Mouse (Mus musculus) heart, embryonic 15.5 days (tissue): ENCODE measurements around the gene Colgalt2. TPM values are rescaled to one million over a fixed set of nuclear protein-coding genes. Genes with fewer than 3 reads are reported as not detected.

Experiments used
- ATAC-seq: fragments of 200-750 bp; cut with Nextera tagmentation; replicated peaks from 2 replicates; pipeline ENCODE4 v1.8.0; 2017; ENCODE audit warnings: low read depth, moderate TSS enrichment; ENCODE audit not compliant: insufficient number of reproducible peaks, insufficient read depth, low FRiP score
- H3K27ac ChIP-seq: fragments of 300-500 bp; sonication (generic); 2 replicates; pipeline ENCODE4 v1.5.1; 2015; ENCODE audit warnings: mild to moderate bottlenecking, inconsistent platforms
- H3K27me3 ChIP-seq: fragments of 300-500 bp; sonication (generic); 2 replicates; pipeline ENCODE4 v1.6.1; 2015; ENCODE audit warnings: inconsistent platforms
- H3K36me3 ChIP-seq: fragments of 300-500 bp; sonication (generic); 2 replicates; pipeline ENCODE4 v1.6.1; 2015; ENCODE audit warnings: mild to moderate bottlenecking, inconsistent platforms
- H3K4me1 ChIP-seq: fragments of 300-500 bp; sonication (generic); replicated peaks from 2 replicates; pipeline ENCODE4 v1.6.1; 2015; ENCODE audit warnings: inconsistent platforms
- H3K4me2 ChIP-seq: fragments of 300-500 bp; sonication (generic); 2 replicates; pipeline ENCODE4 v1.6.1; 2015; ENCODE audit warnings: inconsistent platforms, mild to moderate bottlenecking, moderate library complexity
- H3K4me3 ChIP-seq: fragments of 300-500 bp; sonication (generic); 2 replicates; pipeline ENCODE4 v1.5.1; 2015; ENCODE audit warnings: mild to moderate bottlenecking, inconsistent platforms
- H3K9ac ChIP-seq: fragments of 300-500 bp; sonication (generic); 2 replicates; pipeline ENCODE4 v1.6.1; 2015; ENCODE audit warnings: mild to moderate bottlenecking, inconsistent platforms
- H3K9me3 ChIP-seq: fragments of 300-500 bp; sonication (generic); replicated peaks from 2 replicates; pipeline ENCODE4 v1.6.1; 2016; ENCODE audit warnings: inconsistent platforms
- WGBS: fragments of 180-500 bp; shearing (Covaris S2); methylation state at CpG from one replicate; pipeline ENCODE4 v1.1.7; 2015; ENCODE audit warnings: mixed read lengths; 5-methylcytosine and 5-hydroxymethylcytosine counted together
- polyA plus RNA-seq: library from polyadenylated mRNA; unstranded; fragments of >200 nt; fragmentation: Nextera tagmentation; extraction: Ambion mirVana; gene quantifications from 2 replicates; pipeline ENCODE4 v1.2.1, GENCODE M21; 2015

The Colgalt2 gene
- polyA plus RNA-seq, 1 experiment from 2014 or later = 1.8 TPM

- Histone ChIP-seq H3K36me3 (no peaks in the 10 kb centered on the region), H3K27ac (no peak overlapping the region), H3K4me3 (no peak overlapping the region), H3K27me3 (0 out of 2 replicates have a peak, but pooled peaks cover 3% of the 10 kb centered on the region), H3K9me3 (no peaks in the 10 kb centered on the region; the same call in 1 of the 2 replicates), H3K4me1 (no peaks in the 10 kb centered on the region; the same call in 1 of the 2 replicates), H3K4me2 (no peak overlapping the region), H3K9ac (no peak overlapping the region)
- WGBS = 76% methylated on average over 4 of the region's 4 CpGs
- no peak for ATAC-seq
Measured at GRCm38 (mm10) chr1:152394956-152395515, 4.6 kb upstream of the Colgalt2 start.

GRCm38 (mm10) chr1:152398708-152399107 is 922 bp upstream of the Colgalt2 start:
- ATAC-seq = no peak
- Histone ChIP-seq H3K27me3 (0 out of 2 replicates have a peak, but pooled peaks cover 3% of the 10 kb centered on the region), H3K9ac (no peak overlapping the region)

GRCm38 (mm10) chr1:152400556-152401540 is 1.2 kb downstream of the Colgalt2 start:
- H3K9me3 ChIP-seq = no peaks in the 10 kb centered on the region; the same call in 1 of the 2 replicates
- 0 out of 2 replicates have a peak, but pooled peaks cover 3% of the 10 kb centered on the region for H3K27me3 ChIP-seq
- no peaks in the 10 kb centered on the region for H3K36me3 ChIP-seq
- peak overlapping the region; percentile 75 for H3K9ac ChIP-seq
- no peak for ATAC-seq
- H3K27ac ChIP-seq = no peak overlapping the region
- peaks cover 11% of the 10 kb centered on the region for H3K4me1 ChIP-seq
- peak overlapping the region; percentile 83 for H3K4me3 ChIP-seq
- H3K4me2 ChIP-seq = peak overlapping the region; percentile 87
- 23% methylated on average over 14 of the region's 14 CpGs for WGBS

More at GRCm38 (mm10) chr1:152398708-152399107, 922 bp upstream of the Colgalt2 start:
- 75% methylated on average over 1 of the region's 1 CpGs for WGBS
- Histone ChIP-seq H3K27ac (no peak overlapping the region), H3K4me1 (peaks cover 11% of the 10 kb centered on the region), H3K36me3 (no peaks in the 10 kb centered on the region), H3K4me2 (no peak overlapping the region), H3K4me3 (no peak overlapping the region), H3K9me3 (no peaks in the 10 kb centered on the region; the same call in 1 of the 2 replicates)

GRCm38 (mm10) chr1:152407021-152407946 is 7.7 kb downstream of the Colgalt2 start:
- Histone ChIP-seq H3K27me3 (no peaks in the 10 kb centered on the region), H3K4me3 (peak overlapping the region; percentile 26)
- WGBS = 32% methylated on average over 22 of the region's 22 CpGs

GRCm38 (mm10) chr1:152409356-152409755 is 9.7 kb downstream of the Colgalt2 start:
- ATAC-seq = no peak
- Histone ChIP-seq H3K27ac (no peak overlapping the region), H3K27me3 (no peaks in the 10 kb centered on the region), H3K9me3 (no peaks in the 10 kb centered on the region), H3K9ac (no peak overlapping the region), H3K4me1 (0 out of 2 replicates have a peak, but pooled peaks cover 5% of the 10 kb centered on the region), H3K36me3 (no peaks in the 10 kb centered on the region), H3K4me3 (no peak overlapping the region), H3K4me2 (no peak overlapping the region)
- WGBS = 72% methylated on average over 4 of the region's 4 CpGs

More at GRCm38 (mm10) chr1:152407021-152407946, 7.7 kb downstream of the Colgalt2 start:
- 0 out of 2 replicates have a peak, but pooled peaks cover 5% of the 10 kb centered on the region for H3K4me1 ChIP-seq
- H3K36me3 ChIP-seq = no peaks in the 10 kb centered on the region
- no peak for ATAC-seq
- H3K9ac ChIP-seq = no peak overlapping the region
- no peaks in the 10 kb centered on the region for H3K9me3 ChIP-seq
- peak overlapping the region; percentile 55 for H3K4me2 ChIP-seq
- no peak overlapping the region for H3K27ac ChIP-seq

GRCm38 (mm10) chr1:152410657-152411056 is 11.0 kb downstream of the Colgalt2 start:
- ATAC-seq = no peak
- Histone ChIP-seq H3K9ac (no peak overlapping the region), H3K4me2 (no peak overlapping the region), H3K36me3 (no peaks in the 10 kb centered on the region), H3K27me3 (no peaks in the 10 kb centered on the region), H3K9me3 (no peaks in the 10 kb centered on the region), H3K4me1 (peaks cover 8% of the 10 kb centered on the region; the same call in 1 of the 2 replicates), H3K27ac (no peak overlapping the region), H3K4me3 (no peak overlapping the region)
- WGBS = 79% methylated on average over 3 of the region's 3 CpGs

- no peak for ATAC-seq
- 92% methylated on average over 2 of the region's 2 CpGs for WGBS
Measured at GRCm38 (mm10) chr1:152413116-152413515, 13.5 kb downstream of the Colgalt2 start.

GRCm38 (mm10) chr1:152413961-152414360 is 14.3 kb downstream of the Colgalt2 start:
- peaks cover 27% of the 10 kb centered on the region for H3K4me1 ChIP-seq
- no peak overlapping the region for H3K9ac ChIP-seq
- H3K27me3 ChIP-seq = no peaks in the 10 kb centered on the region
- H3K27ac ChIP-seq = no peak overlapping the region
- H3K4me2 ChIP-seq = no peak overlapping the region
- no peak for ATAC-seq
- no peak overlapping the region for H3K4me3 ChIP-seq
- no peaks in the 10 kb centered on the region for H3K36me3 ChIP-seq
- 60% methylated on average over 1 of the region's 1 CpGs for whole genome bisulfite sequencing
- no peaks in the 10 kb centered on the region for H3K9me3 ChIP-seq

More at GRCm38 (mm10) chr1:152413116-152413515, 13.5 kb downstream of the Colgalt2 start:
- Histone ChIP-seq H3K4me3 (no peak overlapping the region), H3K27ac (no peak overlapping the region), H3K9me3 (no peaks in the 10 kb centered on the region), H3K36me3 (no peaks in the 10 kb centered on the region), H3K27me3 (no peaks in the 10 kb centered on the region), H3K4me2 (no peak overlapping the region), H3K9ac (no peak overlapping the region), H3K4me1 (peaks cover 26% of the 10 kb centered on the region)

GRCm38 (mm10) chr1:152414451-152414850 is 14.8 kb downstream of the Colgalt2 start:
- H3K4me3 ChIP-seq = no peak overlapping the region
- 72% methylated on average over 10 of the region's 10 CpGs for WGBS
- no peak overlapping the region for H3K9ac ChIP-seq
- H3K27me3 ChIP-seq = no peaks in the 10 kb centered on the region
- ATAC-seq = no peak
- H3K27ac ChIP-seq = no peak overlapping the region
- no peaks in the 10 kb centered on the region for H3K36me3 ChIP-seq
- H3K9me3 ChIP-seq = no peaks in the 10 kb centered on the region
- H3K4me1 ChIP-seq = peaks cover 27% of the 10 kb centered on the region
- no peak overlapping the region for H3K4me2 ChIP-seq

- Histone ChIP-seq H3K27ac (0 out of 2 replicates have a peak overlapping the region, but pooled peaks have one; percentile 7), H3K36me3 (no peaks in the 10 kb centered on the region), H3K4me1 (peaks cover 27% of the 10 kb centered on the region), H3K9me3 (no peaks in the 10 kb centered on the region), H3K27me3 (no peaks in the 10 kb centered on the region), H3K4me2 (no peak overlapping the region), H3K9ac (no peak overlapping the region), H3K4me3 (no peak overlapping the region)
- ATAC-seq = 0 out of 2 replicates have a peak, but pooled peaks have one; percentile 18
- 48% methylated on average over 13 of the region's 13 CpGs for WGBS
Measured at GRCm38 (mm10) chr1:152416306-152416904, 16.8 kb downstream of the Colgalt2 start.
